Mouse (Mus musculus) megakaryocyte, adult 5-6 weeks (primary cell): Measurements from ENCODE around the gene Hsd17b12. TPM values are rescaled to one million over a fixed set of nuclear protein-coding genes. Genes with fewer than 3 reads are reported as not detected.

Experiments
- ATAC-seq: 2 replicates; pipeline ENCODE4 v1.8.0; 2016; ENCODE audit warnings: mild to moderate bottlenecking, inconsistent platforms; ENCODE audit not compliant: poor library complexity, severe bottlenecking
- total RNA-seq, 2 experiments: library from RNA; stranded (forward) in 1 of 2; stranded (reverse) in 1 of 2; fragments of 153-499, 151-499 nt in 1 of 2; fragments of 221-1000, 200-1000 nt in 1 of 2; gene quantifications; 2 replicates each; pipeline versions ENCODE4 v1.2.3 to v1.2.4; 2015 to 2017

Hsd17b12 gene
- 67.6 and 70.4 TPM in 2 replicates for total RNA-seq (2015)
- 72.0 and 80.6 TPM in 2 replicates for total RNA-seq (2017)

GRCm38 (mm10) chr2:94157592-94158519, at the start of gene Hsd17b12:
Gene Hsd17b12, minus strand, starts transcription at chr2:94157964.
- peak; percentile 90 for ATAC-seq

- ATAC-seq = no peak
These were observed 27.1 kb upstream of the Hsd17b12 start for GRCm38 (mm10) chr2:94184906-94185305.

DNA sequence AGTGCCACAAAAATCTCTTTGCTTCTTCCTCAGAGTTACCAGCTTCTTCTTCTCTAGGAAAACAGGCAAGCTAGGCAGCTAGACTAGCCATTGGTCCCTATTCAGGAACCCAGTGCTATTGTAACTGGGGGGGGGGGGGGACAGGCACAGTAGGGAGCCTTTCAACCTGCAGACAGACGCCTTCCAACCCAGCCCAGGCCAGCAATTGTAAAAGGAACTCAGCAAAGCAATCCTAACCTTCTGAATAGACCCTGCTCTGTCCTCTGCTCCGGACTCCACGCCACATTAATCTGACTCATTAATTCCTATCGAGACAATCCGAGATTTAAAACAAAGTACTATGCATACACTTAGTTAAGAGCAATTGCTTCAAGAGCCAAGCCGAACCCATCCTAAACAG, 26.4 kb upstream of the Hsd17b12 start:
- no peak for ATAC-seq

DNA sequence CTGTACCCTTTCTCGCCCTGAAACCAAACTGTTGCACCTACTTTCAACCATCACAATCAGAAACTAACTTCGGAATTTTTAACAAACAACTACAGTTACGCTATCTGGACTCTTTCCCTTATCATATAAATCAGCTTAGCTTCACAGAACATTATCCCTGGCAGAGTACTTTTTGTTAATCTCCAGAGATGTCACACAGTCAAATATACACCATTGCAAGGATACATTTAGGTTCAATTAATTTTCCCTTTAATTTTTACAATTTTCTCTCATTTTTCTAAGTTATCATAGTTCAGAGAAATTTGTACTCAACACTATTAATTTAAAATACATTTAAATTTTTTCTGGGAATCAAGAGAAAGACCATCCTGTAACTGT, 21.3 kb upstream of the Hsd17b12 start:
- peak; percentile 43 for ATAC-seq

GRCm38 (mm10) chr2:94178321-94179029, 20.7 kb upstream of the Hsd17b12 start:
- ATAC-seq = peak; percentile 100

DNA sequence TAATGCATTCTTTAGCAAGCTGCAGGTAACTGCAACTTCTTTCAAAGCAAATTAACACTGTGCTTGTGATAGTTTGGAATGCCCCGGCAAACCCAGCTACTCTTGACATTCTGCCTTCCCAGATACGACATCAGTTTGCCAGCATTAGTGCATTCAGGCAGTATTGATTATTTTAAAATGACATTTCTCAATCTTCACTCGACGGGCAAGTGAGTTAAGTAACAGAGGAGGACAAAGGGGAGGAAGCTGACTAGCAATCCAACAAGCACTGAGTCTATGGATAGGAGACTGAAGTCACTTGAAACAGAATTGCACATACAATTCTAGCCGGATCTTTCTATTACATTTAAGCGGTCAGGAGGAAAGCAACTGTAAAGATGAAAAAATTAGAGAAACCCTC, 19.5 kb upstream of the Hsd17b12 start:
- ATAC-seq = no peak

DNA sequence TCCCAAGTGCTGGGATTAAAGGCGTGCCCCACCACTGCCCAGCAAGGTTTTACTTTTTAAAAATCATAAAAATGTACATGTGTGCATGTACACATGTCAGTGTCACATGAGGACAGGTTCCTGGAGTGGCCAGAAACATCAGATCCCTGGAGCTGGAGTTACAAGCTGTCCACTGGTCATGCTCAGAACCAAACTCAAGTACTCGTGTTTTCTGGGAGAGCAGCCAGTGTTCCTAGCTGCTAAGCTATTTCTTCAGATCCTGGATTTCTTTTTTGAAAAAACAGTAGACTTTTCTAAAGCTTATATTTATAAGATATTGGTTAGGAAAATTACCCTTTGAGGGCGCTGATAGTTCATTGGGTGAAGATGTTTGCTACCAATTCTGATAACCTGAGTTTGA, 18.6 kb upstream of the Hsd17b12 start:
- ATAC-seq = no peak

- no peak for ATAC-seq
These were observed 15.8 kb upstream of the Hsd17b12 start for GRCm38 (mm10) chr2:94173549-94173948.

GRCm38 (mm10) chr2:94163207-94163606, 5.4 kb upstream of the Hsd17b12 start:
- no peak for ATAC-seq

DNA sequence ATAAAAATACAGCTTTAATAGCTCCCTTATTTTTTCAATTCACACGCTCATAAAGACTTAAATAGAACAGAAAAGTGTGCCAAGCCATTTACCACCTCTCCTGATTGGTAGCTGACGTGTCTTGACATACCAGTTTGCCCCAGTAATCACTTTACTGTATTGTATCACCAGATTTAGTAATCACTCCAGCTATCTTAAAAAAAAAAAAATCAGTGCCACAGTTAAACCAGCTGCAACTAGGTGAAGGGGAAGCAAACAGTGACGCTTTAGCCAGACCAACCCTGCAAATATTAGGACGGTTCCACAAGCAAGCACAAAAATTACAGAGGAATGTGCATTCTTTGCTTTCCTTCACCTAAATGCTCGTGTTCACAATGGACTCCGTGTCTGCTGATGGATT, 4.4 kb upstream of the Hsd17b12 start:
- ATAC-seq = no peak

- ATAC-seq = no peak
These were observed 738 bp upstream of the Hsd17b12 start for GRCm38 (mm10) chr2:94158520-94158884.

DNA sequence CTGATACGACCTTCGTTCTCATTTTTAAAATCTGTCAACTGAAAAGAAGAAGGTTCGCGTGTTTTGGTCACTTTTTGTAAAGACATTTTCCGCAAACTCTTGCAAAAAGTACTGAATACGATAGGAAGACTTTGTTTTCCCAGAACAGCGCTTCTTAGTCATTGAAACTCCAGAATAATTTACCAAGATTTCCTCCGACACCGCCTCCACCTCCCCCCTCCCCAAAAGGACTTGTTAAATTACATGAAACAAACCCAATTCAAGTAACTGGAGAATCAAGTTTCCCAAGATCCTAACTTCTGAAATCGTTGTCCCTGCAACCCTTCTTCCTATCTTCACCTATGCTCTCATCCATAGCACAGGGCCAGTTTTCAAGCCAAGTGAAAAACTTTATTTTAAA, 713 bp downstream of the Hsd17b12 start:
- ATAC-seq = no peak

DNA sequence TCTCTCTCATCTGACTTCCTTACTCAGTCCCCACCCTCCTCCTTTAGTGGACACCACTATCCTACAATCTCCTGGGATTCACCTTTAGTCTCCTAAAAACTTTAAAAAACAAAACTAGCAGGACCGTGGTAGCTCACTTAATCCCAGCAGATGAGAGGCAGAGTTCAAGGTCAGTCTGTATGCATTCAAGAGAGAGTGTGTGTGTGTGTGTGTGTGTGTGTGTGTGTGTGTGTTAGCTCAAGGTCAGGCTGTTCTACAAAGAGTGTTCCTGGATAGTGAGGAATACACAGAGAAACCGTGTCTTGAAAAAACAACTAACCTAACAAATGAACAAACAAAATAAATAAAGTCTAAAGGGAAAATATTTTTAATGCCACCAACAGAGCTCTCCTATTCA, 12.6 kb downstream of the Hsd17b12 start:
- ATAC-seq = no peak

GRCm38 (mm10) chr2:94144520-94145145, 13.1 kb downstream of the Hsd17b12 start:
- peak; percentile 59 for ATAC-seq

DNA sequence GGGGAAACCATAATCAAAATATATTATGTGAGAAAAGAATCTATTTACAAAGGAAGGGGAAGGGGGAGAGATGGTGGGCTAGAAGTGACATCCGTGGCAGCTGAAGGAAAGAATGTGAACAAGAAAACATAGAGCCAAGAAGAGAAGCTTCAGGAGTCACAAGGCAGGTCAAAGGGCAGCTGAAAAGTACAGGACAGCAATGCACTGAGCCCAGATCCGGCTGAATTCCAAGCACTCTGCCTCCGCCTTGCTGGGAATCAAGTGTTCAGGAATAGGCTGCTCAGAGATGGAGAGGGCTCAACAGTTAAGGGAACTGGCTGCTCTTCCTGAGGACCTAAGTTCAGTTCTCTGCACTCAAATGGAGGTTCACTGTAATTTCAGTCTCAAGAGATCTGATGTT, 16.5 kb downstream of the Hsd17b12 start:
- ATAC-seq = no peak

DNA sequence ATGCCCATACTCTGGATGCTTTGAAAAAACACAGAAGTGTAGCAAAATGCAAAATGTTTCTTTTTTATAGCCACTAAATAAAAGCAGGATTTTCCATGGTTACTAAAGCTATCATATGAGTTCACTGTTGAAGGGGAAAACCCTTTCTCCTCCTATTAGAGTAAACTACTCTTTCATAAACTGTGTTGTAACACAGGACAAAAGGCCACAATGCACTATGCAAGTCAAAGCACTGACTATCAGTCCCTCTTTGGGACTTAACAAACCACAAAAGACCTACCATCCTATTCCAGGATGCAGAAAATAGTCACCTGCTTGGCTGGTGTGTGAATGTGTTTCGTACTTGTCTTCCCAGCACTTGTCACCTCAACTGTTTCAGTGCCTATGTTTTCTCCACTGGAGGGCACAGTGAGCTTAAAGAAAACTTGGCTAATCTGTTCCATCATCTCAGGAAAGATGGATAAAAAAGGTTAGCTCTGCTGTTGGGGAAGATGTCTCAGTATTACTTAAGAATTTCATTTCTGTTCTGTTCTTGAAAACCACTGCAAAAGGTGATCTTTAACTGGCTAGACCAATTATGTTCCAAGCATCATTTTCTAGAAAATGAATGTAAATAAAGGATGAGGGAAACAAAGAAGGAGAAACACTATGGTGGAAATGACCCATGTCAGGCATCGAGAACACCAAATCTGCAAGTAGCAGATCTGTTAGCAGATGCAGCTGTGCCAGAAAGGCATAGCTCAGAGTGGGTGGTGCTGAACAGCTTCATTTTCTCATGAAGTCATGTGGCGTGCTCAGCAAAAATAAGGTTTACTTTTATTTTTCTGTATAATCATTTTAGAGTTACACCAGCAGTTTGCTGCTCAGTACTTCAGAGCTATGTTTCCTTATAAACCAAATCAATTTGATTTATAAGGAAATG, 19.0 kb downstream of the Hsd17b12 start:
- ATAC-seq = no peak

- no peak for ATAC-seq
These were observed 20.9 kb downstream of the Hsd17b12 start for GRCm38 (mm10) chr2:94136837-94137236.

- ATAC-seq = no peak
These were observed 29.3 kb downstream of the Hsd17b12 start for GRCm38 (mm10) chr2:94128496-94128895.

DNA sequence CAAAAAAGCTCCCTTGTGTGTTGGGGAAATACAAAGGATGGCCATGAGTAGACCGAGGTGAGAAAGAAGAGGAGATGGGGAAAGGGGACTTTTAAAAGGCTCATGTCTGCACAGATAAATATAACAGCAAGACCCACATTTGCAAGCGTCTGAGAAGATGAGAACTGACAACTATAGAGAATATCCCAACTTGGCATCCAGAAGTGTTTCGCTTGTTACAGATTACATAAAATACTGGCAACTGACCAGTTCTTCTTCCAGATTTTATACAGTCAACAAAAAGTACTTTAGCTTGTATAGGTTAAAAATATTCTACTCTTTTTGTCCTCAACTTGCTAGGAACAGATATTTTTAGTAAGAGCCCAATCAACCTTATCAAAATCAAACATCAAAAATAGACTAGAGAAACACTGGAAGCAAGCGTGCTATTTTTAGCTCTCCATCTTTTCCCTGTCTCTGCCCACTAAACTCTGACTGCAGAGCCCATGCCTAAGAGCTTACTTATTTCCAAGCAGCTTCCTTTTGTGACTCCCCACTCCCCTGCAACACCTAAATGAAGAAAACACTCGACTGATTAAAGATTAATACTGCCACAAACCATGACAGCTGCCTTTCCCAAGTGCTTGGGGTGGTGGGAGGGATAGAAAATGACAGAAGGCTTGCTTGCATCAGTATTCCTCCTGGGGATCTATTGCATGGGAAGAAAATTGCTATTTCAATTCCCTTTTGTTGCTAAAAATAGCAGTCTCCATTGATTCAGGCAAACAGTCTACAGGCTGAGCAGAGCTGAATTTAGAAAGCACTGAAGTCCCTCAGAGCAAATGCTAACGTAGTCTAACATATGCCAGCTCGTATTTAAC, 35.4 kb downstream of the Hsd17b12 start:
- no peak for ATAC-seq

- ATAC-seq = no peak
These were observed 54.0 kb downstream of the Hsd17b12 start for GRCm38 (mm10) chr2:94103758-94104157.
